Mouse (Mus musculus): ENCODE data around the gene AL732309.1. TPM values are rescaled to one million over a fixed set of nuclear protein-coding genes. Genes with fewer than 3 reads are reported as not detected.

Gene AL732309.1
- total and polyA plus RNA-seq, 3 experiments = 0.68 to 4.7 (median 1.8) TPM

GRCm38 (mm10) chr2:25290816-25291130 is 44.1 kb upstream of the AL732309.1 start:
- intact Hi-C loops (cut with DNase I) = no loop called here
- DNase-seq = no peak
- peaks cover 8% of the 10 kb centered on the region for H3K27me3 ChIP-seq (ENCODE audit: control insufficient read depth, insufficient read depth, low read length)

GRCm38 (mm10) chr2:25290101-25290815 is 43.6 kb upstream of the AL732309.1 start:
- Histone ChIP-seq H3K36me3 (ENCODE audit: control insufficient read depth, insufficient read depth, low read length) (no peaks in the 10 kb centered on the region), H3K4me1 (ENCODE audit: control insufficient read depth, insufficient read depth, low read length) (peaks cover 7% of the 10 kb centered on the region), H3K9ac (ENCODE audit: low read depth, low read length) (no peak overlapping the region), H3K27ac (no peak overlapping the region), H3K27me3 (ENCODE audit: control insufficient read depth, insufficient read depth, low read length) (peaks cover 6% of the 10 kb centered on the region), H3K4me3 (peak overlapping the region; percentile 40), H3K79me2 (replicated peaks; ENCODE audit: control insufficient read depth, insufficient read depth, low read length) (no peaks in the 10 kb centered on the region)
- TF ChIP-seq EP300 (IDR thresholded peaks at IDR 0.05; ENCODE audit: insufficient read depth, low read depth, low read length) (no peak), CTCF (IDR thresholded peaks at IDR 0.05) (no peak), POLR2A (IDR thresholded peaks at IDR 0.05; ENCODE audit: insufficient read depth, low read depth, low read length) (no peak)
- intact Hi-C loops (cut with DNase I) = no loop called here
- WGBS = 2% methylated on average over 54 of the region's 54 CpGs
- peak in 1 of 2 experiments; percentile 47 for DNase-seq

More at GRCm38 (mm10) chr2:25290816-25291130, 44.1 kb upstream of the AL732309.1 start:
- WGBS = under 1% methylated on average over 18 of the region's 18 CpGs
- Histone ChIP-seq H3K27ac (no peak overlapping the region), H3K4me1 (ENCODE audit: control insufficient read depth, insufficient read depth, low read length) (peaks cover 7% of the 10 kb centered on the region), H3K79me2 (replicated peaks; ENCODE audit: control insufficient read depth, insufficient read depth, low read length) (no peaks in the 10 kb centered on the region), H3K4me3 (peak overlapping the region; percentile 40), H3K36me3 (ENCODE audit: control insufficient read depth, insufficient read depth, low read length) (no peaks in the 10 kb centered on the region), H3K9ac (ENCODE audit: low read depth, low read length) (no peak overlapping the region)
- no peak for TF ChIP-seq CTCF (IDR thresholded peaks at IDR 0.05)
- no peak for TF ChIP-seq POLR2A (IDR thresholded peaks at IDR 0.05; ENCODE audit: insufficient read depth, low read depth, low read length)
- no peak for TF ChIP-seq EP300 (IDR thresholded peaks at IDR 0.05; ENCODE audit: insufficient read depth, low read depth, low read length)

GRCm38 (mm10) chr2:25289651-25290050 is 43.0 kb upstream of the AL732309.1 start, which contains the start of gene Lrrc26:
TSS of gene Lrrc26 (plus strand) at chr2:25289915.
- Histone ChIP-seq H3K4me1 (ENCODE audit: control insufficient read depth, insufficient read depth, low read length) (peaks cover 7% of the 10 kb centered on the region), H3K36me3 (ENCODE audit: control insufficient read depth, insufficient read depth, low read length) (no peaks in the 10 kb centered on the region), H3K27me3 (ENCODE audit: control insufficient read depth, insufficient read depth, low read length) (peaks cover 6% of the 10 kb centered on the region), H3K27ac (no peak within 1 kb of the TSS), H3K79me2 (replicated peaks; ENCODE audit: control insufficient read depth, insufficient read depth, low read length) (no peaks in the 10 kb centered on the region), H3K9ac (ENCODE audit: low read depth, low read length) (no peak within 1 kb of the TSS), H3K4me3 (peak within 1 kb of the TSS; percentile 40)
- no peak for DNase-seq
- TF ChIP-seq POLR2A (IDR thresholded peaks at IDR 0.05; ENCODE audit: insufficient read depth, low read depth, low read length) (no peak), EP300 (IDR thresholded peaks at IDR 0.05; ENCODE audit: insufficient read depth, low read depth, low read length) (no peak), CTCF (IDR thresholded peaks at IDR 0.05) (no peak)
- 10% methylated on average over 11 of the region's 11 CpGs for WGBS
- intact Hi-C loops (cut with DNase I) = no loop called here

- Histone ChIP-seq H3K27me3 (ENCODE audit: control insufficient read depth, insufficient read depth, low read length) (peaks cover 6% of the 10 kb centered on the region), H3K79me2 (replicated peaks; ENCODE audit: control insufficient read depth, insufficient read depth, low read length) (no peaks in the 10 kb centered on the region), H3K27ac (no peak overlapping the region), H3K4me3 (no peak overlapping the region), H3K36me3 (ENCODE audit: control insufficient read depth, insufficient read depth, low read length) (no peaks in the 10 kb centered on the region), H3K9ac (ENCODE audit: low read depth, low read length) (no peak overlapping the region), H3K4me1 (ENCODE audit: control insufficient read depth, insufficient read depth, low read length) (peaks cover 7% of the 10 kb centered on the region)
- 84% methylated on average over 7 of the region's 7 CpGs for WGBS
- TF ChIP-seq EP300 (IDR thresholded peaks at IDR 0.05; ENCODE audit: insufficient read depth, low read depth, low read length) (no peak), CTCF (IDR thresholded peaks at IDR 0.05) (no peak), POLR2A (IDR thresholded peaks at IDR 0.05; ENCODE audit: insufficient read depth, low read depth, low read length) (no peak)
- intact Hi-C loops (cut with DNase I) = no loop called here
- no peak for DNase-seq
Measured at GRCm38 (mm10) chr2:25288734-25289345, 42.2 kb upstream of the AL732309.1 start.

GRCm38 (mm10) chr2:25287927-25288649 is 41.4 kb upstream of the AL732309.1 start, which contains the start of gene Tmem210:
TSS of gene Tmem210 (plus strand) at chr2:25288145.
- H3K27me3 ChIP-seq (ENCODE audit: control insufficient read depth, insufficient read depth, low read length) = peaks cover 6% of the 10 kb centered on the region
- TF ChIP-seq CTCF (IDR thresholded peaks at IDR 0.05) (no peak), EP300 (IDR thresholded peaks at IDR 0.05; ENCODE audit: insufficient read depth, low read depth, low read length) (no peak), POLR2A (IDR thresholded peaks at IDR 0.05; ENCODE audit: insufficient read depth, low read depth, low read length) (no peak)

More at GRCm38 (mm10) chr2:25287927-25288649, 41.4 kb upstream of the AL732309.1 start, which contains the start of gene Tmem210:
- intact Hi-C loops (cut with DNase I) = no loop called here
- 91% methylated on average over 6 of the region's 6 CpGs for WGBS
- H3K79me2 ChIP-seq (replicated peaks; ENCODE audit: control insufficient read depth, insufficient read depth, low read length) = no peaks in the 10 kb centered on the region
- H3K4me3 ChIP-seq = no peak within 1 kb of the TSS
- DNase-seq = no peak
- H3K27ac ChIP-seq = peak within 1 kb of the TSS; percentile 7; the same call in 1 of the 2 replicates
- H3K4me1 ChIP-seq (ENCODE audit: control insufficient read depth, insufficient read depth, low read length) = peaks cover 7% of the 10 kb centered on the region
- no peaks in the 10 kb centered on the region for H3K36me3 ChIP-seq (ENCODE audit: control insufficient read depth, insufficient read depth, low read length)
- H3K9ac ChIP-seq (ENCODE audit: low read depth, low read length) = no peak within 1 kb of the TSS

Data from heart, adult 2 months (tissue).